Mouse (Mus musculus) kidney, postnatal 25 days (tissue): ENCODE measurements around the gene Gtf2h1.

Source experiments
- DNase-seq, 2 experiments: peaks; one replicate each; pipeline ENCODE4 v3.0.0; 2021; ENCODE audit warnings: mixed read lengths in 2 of 2

Gene Gtf2h1

GRCm38 (mm10) chr7:46853365-46853764 is 57.5 kb downstream of the Gtf2h1 start:
- DNase-seq: no peak

GRCm38 (mm10) chr7:46855866-46856560 is 60.1 kb downstream of the Gtf2h1 start:
- DNase-seq: no peak

DNA sequence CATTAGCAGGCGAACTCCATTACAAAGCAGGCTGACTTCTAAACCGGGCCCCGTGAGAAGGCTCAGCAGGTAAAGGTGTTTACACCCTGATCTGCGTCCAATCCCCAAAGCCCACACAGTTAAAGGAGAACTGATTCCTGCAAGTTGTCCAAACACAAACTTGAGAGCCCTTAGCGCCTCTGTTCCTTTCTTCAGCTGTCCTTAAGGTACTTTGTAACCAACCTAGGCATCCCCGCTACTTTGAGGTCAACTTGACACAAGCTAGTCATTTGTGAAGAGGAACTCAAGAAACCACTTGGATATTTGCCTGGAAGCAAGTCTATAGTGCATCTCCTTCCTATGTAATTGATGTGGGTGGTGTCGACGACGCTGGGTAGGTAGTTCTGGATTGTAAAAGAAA is 61.5 kb downstream of the Gtf2h1 start:
- no peak for DNase-seq

DNA sequence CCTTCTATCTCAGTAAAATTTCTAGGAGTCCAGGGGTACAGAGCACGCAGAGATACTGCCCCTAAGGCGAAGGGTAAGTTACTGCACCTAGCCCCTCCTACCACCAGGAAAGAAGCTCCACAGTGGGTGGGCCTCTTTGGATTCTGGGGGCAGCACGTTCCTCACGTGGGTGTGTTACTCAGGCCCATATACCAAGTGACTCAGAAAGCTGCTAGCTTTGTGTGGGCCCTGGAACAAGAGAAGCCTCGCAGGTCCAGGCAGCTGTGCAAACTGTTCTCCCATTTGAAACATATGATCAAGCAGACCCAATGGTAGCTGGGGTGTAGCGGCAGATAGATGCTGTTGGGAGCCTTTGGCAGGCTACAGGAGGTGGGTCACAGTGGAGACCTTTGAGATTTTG is 63.1 kb downstream of the Gtf2h1 start:
- no peak for DNase-seq

DNA sequence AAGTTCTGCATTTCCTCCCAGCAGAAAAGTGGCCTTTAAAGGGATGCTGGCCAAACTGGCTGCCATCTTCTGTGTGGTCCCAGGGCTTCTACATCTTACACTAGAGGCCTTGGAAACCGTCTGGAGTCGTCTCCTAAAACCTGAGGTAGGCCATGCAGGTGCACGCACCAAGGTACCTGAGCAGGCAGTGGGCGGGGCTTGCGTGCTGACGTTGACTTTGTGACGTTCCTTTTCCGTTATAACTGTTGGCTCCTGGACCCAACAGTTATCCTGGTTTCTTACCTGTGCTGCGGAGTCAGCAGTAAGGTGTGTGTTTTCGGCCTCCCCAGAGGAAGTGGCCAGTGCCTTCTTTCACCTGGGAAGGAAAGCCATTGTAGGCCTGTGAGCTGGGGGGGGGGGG is 65.1 kb downstream of the Gtf2h1 start, which contains the start of gene Ldhc:
Gene Ldhc, plus strand, starts transcription at position 208 of the 400 bp plus-strand sequence.
- no peak for DNase-seq

DNA sequence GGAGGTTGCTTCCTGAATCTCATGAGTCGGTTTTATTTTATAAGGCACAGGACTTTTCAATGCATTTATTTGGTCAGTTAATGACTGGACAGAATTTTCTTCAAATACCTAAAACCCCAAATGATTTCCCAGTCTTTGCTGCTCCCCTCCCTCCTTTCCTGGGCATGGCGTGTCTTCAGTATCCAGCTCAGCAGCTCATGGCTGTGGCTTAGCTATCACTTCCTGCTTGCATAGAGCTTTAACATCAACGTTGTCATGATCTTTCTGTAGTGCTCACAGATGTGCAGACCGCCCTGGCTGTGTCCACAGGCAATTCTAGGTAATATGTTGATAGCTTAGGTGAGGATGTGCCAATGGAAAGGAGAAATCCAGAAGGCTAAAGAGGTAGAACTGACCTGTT is 76.1 kb downstream of the Gtf2h1 start:
- DNase-seq: no peak
